Mouse (Mus musculus) heart, embryonic 10.5 days (tissue): ENCODE data around the gene Pcdh9. TPM values are rescaled to one million over a fixed set of nuclear protein-coding genes. Genes with fewer than 3 reads are reported as not detected.

Experiments
- DNase-seq: peaks from one replicate; pipeline ENCODE4 v3.0.0-alpha.2; 2017; ENCODE audit warnings: low spot score
- H3K27ac ChIP-seq: fragments of 300-500 bp; sonication (generic); 2 replicates; pipeline ENCODE4 v1.5.1; 2016; ENCODE audit warnings: mild to moderate bottlenecking
- H3K27me3 ChIP-seq: fragments of 300-500 bp; sonication (generic); 2 replicates; pipeline ENCODE4 v1.6.1; 2016; ENCODE audit warnings: mild to moderate bottlenecking; ENCODE audit not compliant: poor library complexity, insufficient read depth, severe bottlenecking
- H3K36me3 ChIP-seq: fragments of 300-500 bp; sonication (generic); 2 replicates; pipeline ENCODE4 v1.6.1; 2016; ENCODE audit warnings: mild to moderate bottlenecking, moderate library complexity
- H3K4me1 ChIP-seq: fragments of 300-500 bp; sonication (generic); 2 replicates; pipeline ENCODE4 v1.6.1; 2016; ENCODE audit warnings: mild to moderate bottlenecking
- H3K4me3 ChIP-seq: fragments of 300-500 bp; sonication (generic); 2 replicates; pipeline ENCODE4 v1.5.1; 2016; ENCODE audit warnings: mild to moderate bottlenecking, moderate library complexity
- H3K9me3 ChIP-seq: fragments of 300-500 bp; sonication (generic); 2 replicates; pipeline ENCODE4 v1.6.1; 2016; ENCODE audit warnings: mild to moderate bottlenecking, moderate library complexity
- WGBS: fragments of 180-500 bp; shearing (Covaris S2); methylation state at CpG from one replicate; pipeline ENCODE4 v1.1.7; 2016; 5-methylcytosine and 5-hydroxymethylcytosine counted together
- polyA plus RNA-seq: library from polyadenylated mRNA; unstranded; fragments of >200 nt; fragmentation: Nextera tagmentation; extraction: Ambion mirVana; gene quantifications from 2 replicates; pipeline ENCODE4 v1.2.1, GENCODE M21; 2016

Gene Pcdh9
- polyA plus RNA-seq, 1 experiment from 2014 or later: 3.4 TPM

DNA sequence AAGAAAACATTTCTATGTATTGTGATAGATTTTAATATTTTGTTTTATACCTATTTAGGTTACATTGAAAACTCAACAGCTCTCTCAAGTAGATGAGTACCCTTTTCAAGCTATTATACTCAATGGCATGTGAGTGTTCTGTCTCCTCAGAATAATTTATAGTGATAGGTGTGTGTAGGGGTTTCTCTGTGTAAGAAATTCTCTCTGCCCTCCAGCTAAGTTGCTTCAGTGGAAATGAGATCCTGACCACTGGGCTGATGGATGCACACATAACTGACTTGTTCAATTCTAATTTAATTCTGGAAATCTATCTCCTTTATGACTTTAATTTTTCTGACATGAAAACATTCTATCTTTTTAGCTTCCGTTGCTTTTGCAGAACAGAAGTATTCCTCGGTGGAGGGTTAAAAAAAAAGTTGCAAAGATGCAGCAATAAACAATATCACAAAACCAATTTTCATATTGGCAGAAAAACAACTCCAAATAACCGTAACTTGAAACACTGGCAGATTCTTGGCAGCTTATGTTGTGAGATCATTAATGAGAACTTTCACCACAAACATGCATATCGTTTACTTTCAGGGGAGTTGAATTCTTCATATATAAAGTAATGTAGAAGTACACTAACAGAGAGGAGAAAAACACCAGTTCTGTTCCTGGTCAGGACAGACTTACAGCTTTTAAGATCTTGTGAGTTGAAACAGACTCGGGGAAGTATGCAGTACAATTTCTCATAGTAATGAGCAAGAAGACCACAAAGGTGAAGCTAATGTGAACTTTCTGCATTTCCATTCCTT lies 828.5 kb downstream of the Pcdh9 start:
- Histone ChIP-seq H3K27me3 (no peaks in the 10 kb centered on the region), H3K9me3 (no peaks in the 10 kb centered on the region), H3K36me3 (no peaks in the 10 kb centered on the region), H3K4me3 (no peak overlapping the region), H3K27ac (no peak overlapping the region), H3K4me1 (no peaks in the 10 kb centered on the region)
- no peak for DNase-seq
- 80% methylated on average over 5 of the region's 5 CpGs for WGBS

DNA sequence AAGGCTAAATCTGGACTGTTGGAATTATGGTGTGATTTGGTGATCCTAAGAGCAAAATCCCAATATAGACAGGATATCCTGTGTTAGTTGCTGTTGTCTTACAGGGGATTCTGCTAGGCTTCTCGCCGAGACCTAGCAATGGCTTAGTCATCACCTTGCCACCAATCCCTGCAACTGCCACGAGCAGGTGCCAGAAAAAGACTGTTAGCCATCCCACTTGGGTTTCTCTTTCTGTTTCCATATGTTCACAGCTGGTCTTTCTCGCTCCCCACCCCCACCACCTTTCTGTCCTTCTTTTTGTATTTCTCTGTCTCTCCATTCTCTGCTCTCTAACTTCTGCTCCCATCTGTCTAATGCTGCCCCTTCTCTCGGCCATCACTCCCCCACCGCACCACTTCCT lies 831.7 kb downstream of the Pcdh9 start:
- H3K36me3 ChIP-seq: no peaks in the 10 kb centered on the region

DNA sequence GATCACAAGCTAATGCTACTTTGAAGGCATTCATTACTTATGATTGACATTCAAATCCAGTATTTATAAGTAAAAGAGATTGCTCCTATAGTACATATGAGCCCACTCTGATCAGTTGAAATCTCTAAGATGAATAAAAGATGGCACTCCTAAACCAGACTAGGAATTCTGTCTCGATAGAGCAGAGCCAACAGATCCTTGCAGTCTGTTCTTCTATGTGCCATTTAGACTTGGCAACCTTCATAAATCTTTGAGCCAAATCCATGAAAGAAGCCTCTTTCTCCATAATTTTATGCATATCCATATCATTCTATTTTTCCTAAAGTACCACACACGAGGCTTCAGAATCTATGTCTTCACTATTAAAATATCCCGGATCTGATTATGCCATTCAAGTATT lies 834.5 kb downstream of the Pcdh9 start:
- no peaks in the 10 kb centered on the region for H3K36me3 ChIP-seq
- H3K4me1 ChIP-seq: no peaks in the 10 kb centered on the region
- no peak overlapping the region for H3K27ac ChIP-seq
- H3K27me3 ChIP-seq: no peaks in the 10 kb centered on the region
- no peaks in the 10 kb centered on the region for H3K9me3 ChIP-seq
- H3K4me3 ChIP-seq: no peak overlapping the region
- no peak for DNase-seq
- whole genome bisulfite sequencing: 73% methylated on average over 3 of the region's 3 CpGs

More for the DNA sequence above, 831.7 kb downstream of the Pcdh9 start:
- Histone ChIP-seq H3K4me1 (no peaks in the 10 kb centered on the region), H3K4me3 (no peak overlapping the region), H3K27ac (no peak overlapping the region), H3K9me3 (no peaks in the 10 kb centered on the region), H3K27me3 (no peaks in the 10 kb centered on the region)
- 78% methylated on average over 6 of the region's 6 CpGs for whole genome bisulfite sequencing
- no peak for DNase-seq

DNA sequence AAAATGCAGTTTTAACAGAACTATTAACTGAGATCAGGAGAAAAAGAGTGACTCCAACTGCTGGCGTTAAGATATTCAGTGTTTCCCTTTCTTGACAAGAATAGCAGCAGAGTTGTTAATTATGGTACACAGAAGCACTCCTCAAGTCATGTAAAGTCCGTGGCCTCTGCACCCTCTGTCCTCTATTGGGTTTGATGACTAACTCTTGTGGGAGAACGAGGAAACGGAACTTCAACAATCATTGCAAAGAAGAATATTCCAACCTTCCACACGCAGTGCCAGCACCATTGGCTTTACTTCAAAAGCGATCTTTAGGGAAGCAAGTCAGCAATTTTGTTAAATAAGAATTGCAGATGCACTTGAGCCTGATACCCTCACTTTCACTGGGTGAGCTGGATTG lies 849.9 kb downstream of the Pcdh9 start:
- no peaks in the 10 kb centered on the region for H3K9me3 ChIP-seq
- WGBS: 75% methylated on average over 6 of the region's 6 CpGs
- H3K27me3 ChIP-seq: no peaks in the 10 kb centered on the region
- H3K4me1 ChIP-seq: no peaks in the 10 kb centered on the region
- H3K4me3 ChIP-seq: no peak overlapping the region
- H3K27ac ChIP-seq: no peak overlapping the region
- DNase-seq: no peak
- no peaks in the 10 kb centered on the region for H3K36me3 ChIP-seq

DNA sequence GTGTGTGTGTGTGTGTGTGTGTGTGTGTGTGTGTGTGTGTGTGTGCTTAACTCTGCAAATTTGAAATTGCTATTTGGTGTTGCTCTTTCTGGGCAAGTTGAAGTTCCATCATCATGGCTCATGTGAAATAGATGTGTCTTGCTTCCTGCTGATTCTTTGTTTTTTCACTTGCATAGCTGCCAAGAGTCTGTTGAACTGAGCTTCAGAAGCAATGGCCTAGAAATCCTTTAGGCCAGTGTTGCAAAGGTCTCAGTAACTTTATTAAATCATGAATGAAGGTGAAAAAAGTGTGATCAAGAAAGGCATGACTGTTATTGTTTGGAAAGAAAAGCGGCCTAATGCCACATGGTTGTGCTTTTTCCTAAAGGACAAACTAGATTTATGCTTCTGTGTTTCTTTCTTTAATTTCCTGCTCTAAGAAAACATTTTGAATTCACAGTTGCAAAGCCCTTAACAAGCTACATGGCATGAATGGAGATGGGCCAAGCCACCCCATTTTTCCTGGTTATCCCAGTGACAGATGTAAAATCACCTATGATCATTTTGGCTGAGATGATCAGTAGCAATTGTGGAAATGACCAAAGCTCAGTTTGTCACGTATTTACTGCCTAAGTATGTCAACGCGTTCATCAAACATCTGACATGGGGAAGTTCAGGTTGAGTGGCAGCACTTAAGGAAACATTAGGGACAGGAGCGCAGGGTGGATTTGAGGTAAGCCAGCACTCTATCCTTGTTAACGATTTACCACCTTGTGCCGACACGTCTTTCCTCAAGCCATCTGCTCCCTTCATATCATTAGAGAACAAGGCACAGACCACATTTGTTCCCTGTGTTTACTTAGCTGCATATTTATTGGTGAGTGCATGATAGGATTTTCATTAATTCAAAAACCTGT lies 850.9 kb downstream of the Pcdh9 start:
- DNase-seq: no peak
- Histone ChIP-seq H3K36me3 (no peaks in the 10 kb centered on the region), H3K27ac (no peak overlapping the region), H3K9me3 (no peaks in the 10 kb centered on the region), H3K27me3 (no peaks in the 10 kb centered on the region), H3K4me1 (no peaks in the 10 kb centered on the region), H3K4me3 (no peak overlapping the region)
- 55% methylated on average over 8 of the region's 8 CpGs for WGBS

DNA sequence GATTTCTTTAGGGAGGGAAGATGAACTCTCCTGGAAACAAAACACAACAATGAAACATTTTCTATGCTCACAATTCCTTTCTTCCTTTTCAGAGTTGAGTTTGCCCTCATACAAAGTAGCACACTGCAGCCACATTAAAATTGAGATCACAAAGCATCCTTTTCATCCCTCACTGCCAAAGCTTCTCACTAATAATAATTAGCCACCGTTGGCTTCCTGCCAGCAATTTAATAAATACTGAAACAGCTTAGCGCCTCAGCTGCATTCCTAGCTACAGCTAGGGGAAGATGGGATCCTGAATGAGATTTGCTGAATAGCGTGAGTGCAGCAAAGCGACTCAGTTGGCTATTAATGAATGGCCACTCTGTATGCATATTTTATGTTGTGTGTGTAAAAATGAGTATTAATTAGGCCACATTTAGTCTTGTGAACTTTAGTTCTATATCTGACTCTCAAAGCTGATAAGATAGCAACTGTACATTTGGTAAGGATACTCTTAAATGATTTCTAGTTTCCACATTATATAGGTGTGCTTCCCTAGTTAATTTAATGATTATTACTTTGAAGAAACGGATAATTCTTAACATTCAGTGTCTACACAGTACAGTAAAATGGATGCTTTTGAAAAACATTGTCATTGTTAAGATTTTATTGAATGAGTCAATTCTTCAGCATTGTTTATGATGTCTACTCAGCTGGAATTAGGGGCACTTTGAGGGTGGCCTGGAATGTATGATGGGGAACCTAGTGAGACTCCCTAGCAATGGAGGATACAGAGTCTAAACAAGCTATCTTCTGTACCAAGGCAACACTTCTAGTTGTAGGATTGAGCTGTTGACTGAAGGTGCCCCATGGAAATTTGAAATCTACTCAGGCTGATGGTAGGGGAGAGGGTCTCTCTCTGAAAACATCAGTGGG lies 881.1 kb downstream of the Pcdh9 start:
- Histone ChIP-seq H3K9me3 (no peaks in the 10 kb centered on the region), H3K36me3 (no peaks in the 10 kb centered on the region), H3K27ac (no peak overlapping the region), H3K27me3 (no peaks in the 10 kb centered on the region), H3K4me1 (no peaks in the 10 kb centered on the region), H3K4me3 (no peak overlapping the region)
- 79% methylated on average over 5 of the region's 5 CpGs for WGBS
- no peak for DNase-seq
